Mouse (Mus musculus) left cerebral cortex, postnatal 25 days (tissue): ENCODE results near the gene Slc25a28. TPM values are rescaled to one million over a fixed set of nuclear protein-coding genes. Genes with fewer than 3 reads are reported as not detected.

ENCODE experiments used
- DNase-seq, 2 experiments: peaks; one replicate each; pipeline ENCODE4 v3.0.0; 2022; ENCODE audit warnings: low spot score in 2 of 2, mixed read lengths in 1 of 2
- intact Hi-C: fragments of 180-260 bp; cut with DNase I; formaldehyde crosslinking; loops from one replicate; pipeline ENCODE4 v1.15.1; 2025
- total RNA-seq, 2 experiments: library from RNA; stranded (reverse); gene quantifications; 2 replicates each; pipeline ENCODE4 v1.2.3; 2021

The Slc25a28 gene
- total RNA-seq, 2 experiments from 2014 or later, result 35.8 to 36.6 TPM

DNA sequence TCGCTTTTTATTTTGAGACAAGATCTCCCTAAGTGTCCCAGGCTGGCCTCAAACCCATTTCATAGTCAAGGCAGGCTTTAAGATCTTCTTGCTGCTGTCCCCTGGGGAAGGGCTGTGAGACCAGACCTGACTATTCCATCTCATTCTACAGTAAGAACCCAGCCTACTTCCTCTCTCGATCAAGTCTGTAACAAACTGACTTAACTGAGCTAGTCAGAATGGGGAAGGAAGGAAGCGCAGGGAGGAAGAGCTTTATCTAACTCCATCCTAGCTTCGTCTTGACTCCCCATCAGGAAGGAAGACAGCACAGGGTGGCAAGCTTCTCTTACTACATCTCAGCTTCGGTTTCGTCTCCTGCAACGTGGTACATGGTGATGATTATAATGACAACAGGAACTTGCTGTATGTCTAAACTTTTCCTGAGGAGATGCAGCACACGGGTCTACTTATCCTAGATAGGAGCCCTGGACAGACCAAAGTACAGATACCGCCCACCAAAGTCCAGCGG is 4.8 kb upstream of the Slc25a28 start:
- peak in 1 of 2 experiments; percentile 12 for DNase-seq
- intact Hi-C loops, result no loop called here

DNA sequence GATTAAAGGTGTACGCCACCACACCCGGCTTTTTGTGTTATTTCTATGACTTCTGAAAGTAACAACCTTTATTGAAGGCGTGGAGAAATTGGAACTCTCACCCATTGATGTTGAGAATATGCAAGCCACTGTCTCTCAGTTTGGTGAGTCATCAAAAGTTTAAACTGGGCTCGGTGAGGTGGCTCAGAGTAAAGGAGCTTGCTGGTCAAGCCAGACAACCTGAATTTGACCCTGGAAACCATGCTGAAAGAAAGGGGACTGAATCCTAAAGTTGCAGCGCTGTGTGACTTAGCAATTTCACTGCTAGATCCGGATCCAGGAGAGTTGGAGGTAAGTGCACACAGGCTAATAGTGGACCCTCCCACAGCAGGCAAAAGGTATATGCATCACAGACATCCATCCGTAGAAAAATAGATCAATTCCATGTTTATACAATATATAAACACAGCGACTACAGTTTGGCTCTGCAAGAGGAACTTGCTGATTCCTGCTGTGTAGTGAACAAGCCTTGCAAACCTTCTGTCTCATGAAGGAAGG is 3.9 kb upstream of the Slc25a28 start:
- intact Hi-C loops, result no loop called here

GRCm38 (mm10) chr19:43675525-43676400 is 1.1 kb upstream of the Slc25a28 start:
- intact Hi-C loops, result loop anchor here (1.0 kb wide), 1 partner anchor 14 kb away; the partner anchor contains the start of gene Entpd7
- DNase-seq, result peak; percentile 56 to 63

More for the DNA sequence above, 3.9 kb upstream of the Slc25a28 start:
- DNase-seq, result no peak

DNA sequence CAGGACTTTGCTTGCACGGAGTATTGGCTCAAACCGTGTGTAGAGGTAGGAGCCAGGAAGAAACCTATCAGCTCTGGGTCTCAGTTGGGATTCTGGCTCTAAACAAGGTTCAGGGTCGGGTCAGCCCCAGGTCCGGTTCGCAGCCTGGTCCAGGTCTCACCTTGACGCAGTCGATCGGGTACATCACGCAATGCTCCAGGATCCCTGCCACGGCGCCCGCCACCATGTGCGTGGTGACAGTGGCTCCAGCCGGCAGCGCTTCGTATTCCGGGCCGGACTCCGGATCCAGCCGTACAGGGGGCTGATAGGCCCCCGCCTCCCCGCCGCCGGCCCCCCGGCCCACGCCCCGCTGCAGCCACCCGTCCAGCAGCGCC is 378 bp downstream of the Slc25a28 start:
- intact Hi-C loops, result no loop called here
- no peak for DNase-seq

DNA sequence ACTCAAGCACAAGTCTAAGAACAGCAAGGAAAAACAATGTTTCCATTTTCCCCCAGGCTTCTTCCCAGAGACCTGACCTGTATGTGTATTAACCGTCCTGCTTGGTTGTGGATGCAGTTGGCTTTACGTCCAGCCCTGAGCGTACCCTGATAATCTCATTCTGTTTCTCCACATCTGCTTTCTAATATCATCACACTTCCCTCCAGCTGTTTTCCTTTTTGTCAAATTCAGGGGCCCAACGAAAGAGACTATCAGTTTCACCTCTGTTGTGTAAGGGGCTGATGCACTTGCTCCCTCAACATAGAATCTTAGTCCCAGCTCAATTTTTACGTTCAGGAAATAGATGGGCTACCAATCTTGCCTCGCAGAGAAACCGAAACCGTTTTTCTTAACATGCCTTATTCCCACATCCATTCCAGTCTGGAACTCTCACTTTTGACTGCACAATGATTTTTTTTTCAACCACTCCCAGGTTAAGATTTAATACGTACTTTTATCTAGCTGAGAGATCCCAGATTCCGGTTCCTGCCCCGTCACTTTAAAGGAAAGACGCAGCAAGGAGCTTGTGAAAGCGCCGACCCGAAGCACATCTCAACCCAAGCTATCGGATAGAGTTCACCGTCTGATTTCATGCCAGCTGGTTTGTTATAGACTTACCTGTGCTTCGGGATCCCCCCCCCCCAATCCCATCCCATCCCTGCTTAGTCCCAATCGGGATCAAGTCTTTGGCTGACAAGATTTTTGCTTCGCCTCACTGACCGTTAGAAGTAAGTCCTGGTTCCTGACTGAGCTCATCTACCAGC is 967 bp downstream of the Slc25a28 start:
- DNase-seq, result peak in 1 of 2 experiments; percentile 21
- intact Hi-C loops, result no loop called here

DNA sequence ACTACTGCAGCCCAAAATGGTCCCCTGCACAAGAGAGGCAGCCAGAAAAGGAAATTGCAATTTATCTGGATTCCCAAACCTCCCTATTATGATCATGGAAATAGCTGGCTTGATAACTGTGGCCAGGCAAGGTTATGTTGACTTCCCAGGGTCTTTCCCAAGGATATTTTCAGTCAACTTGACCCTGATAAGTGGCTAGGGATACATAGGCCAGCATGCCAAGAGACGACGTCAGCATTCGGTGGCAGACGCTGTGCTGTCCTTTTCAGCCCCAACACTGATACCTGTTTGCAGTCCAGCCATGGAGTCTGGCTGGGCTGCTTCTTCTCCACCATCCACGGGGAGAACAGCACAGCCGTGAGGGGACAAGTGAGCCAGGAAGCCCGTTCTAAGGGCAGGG is 3.6 kb downstream of the Slc25a28 start:
- intact Hi-C loops, result no loop called here
- DNase-seq, result no peak

DNA sequence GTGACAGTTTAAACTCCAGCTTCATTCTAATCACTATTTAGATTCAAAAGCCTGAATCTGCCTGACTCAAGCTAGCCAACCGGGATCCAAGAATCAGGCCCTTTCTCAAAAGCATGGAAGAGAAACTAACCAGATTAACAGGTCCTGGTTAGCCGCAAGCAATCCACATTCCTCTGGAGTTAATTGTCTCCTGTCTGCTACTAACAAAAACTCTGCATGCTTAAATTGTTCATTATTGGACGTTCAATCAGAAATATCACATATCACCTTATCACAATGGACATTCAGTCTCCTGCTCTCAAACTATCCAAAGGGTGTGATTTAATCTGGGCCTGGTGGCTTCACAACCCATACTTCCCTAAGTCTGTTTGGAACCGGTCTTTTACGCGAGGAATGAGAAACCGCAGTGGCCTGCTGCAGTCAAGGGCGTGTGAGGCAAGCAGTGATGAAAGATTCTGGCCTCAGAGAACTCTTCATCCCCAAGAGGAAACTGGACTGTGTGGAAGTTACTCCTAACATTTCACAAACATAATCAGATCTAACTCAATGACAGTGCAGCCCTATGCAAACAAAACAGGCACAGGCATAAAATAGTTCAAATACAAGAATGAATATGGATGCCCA is 5.4 kb downstream of the Slc25a28 start:
- intact Hi-C loops, result loop anchor here (5.0 kb wide), 1 partner anchor 37 kb away; no protein-coding TSS in a partner anchor

DNA sequence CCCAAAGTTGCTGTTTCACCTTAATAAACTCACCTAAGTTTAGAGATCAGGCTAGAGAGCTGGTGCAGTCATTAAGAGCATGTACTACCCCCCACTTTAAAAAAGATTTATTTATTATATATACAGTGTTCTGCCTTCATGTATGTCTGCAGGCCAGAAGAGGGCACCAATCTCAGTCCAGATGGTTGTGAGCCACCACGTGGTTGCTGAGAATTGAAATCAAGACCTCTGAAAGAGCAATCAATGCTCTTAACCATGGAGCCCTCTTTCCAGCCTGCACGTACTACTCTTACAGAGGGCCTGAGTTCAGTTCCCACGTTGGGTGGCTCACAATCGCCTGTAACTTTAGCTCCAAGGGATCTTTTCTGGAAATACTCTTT is 7.3 kb downstream of the Slc25a28 start:
- DNase-seq, result no peak
- intact Hi-C loops, result loop anchor here (5.0 kb wide), 1 partner anchor 35 kb away; no protein-coding TSS in a partner anchor

More for the DNA sequence above, 5.4 kb downstream of the Slc25a28 start:
- DNase-seq, result no peak

- intact Hi-C loops, result loop anchor here (5.0 kb wide), 1 partner anchor 35 kb away; no protein-coding TSS in a partner anchor
- DNase-seq, result no peak
These were observed 7.8 kb downstream of the Slc25a28 start for GRCm38 (mm10) chr19:43666661-43667429.

DNA sequence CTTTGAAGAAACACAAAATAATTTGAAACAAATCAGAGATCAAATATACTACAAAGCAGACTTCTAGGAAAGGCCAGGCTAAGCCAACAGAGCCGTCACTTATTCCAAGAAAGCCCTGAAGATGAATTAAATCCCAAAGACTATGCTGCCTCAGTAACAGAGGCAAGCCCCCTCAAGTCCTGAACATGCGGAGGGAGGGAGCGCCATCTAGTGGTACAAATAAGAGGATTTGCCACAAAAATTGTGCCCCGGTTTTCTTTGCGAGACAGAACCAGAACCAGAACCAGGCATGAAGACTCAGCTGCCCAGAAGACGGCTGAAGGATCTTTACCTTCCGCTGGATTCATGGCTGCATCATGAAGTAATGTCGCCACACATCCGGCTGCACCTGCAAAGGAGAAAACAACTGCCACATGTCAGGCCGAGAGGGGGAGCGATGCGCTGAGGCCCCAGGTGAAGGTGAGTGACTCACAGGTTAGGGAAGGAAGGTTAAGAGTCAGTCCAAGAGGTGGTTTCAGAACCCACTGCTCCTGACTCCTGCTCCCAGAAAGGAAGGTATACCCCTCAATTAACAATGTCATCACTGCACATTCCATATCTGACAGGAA is 9.1 kb downstream of the Slc25a28 start:
- peak; percentile 44 to 63 for DNase-seq
- intact Hi-C loops, result loop anchor here (5.0 kb wide), 1 partner anchor 33 kb away; no protein-coding TSS in a partner anchor

- no peak for DNase-seq
- intact Hi-C loops, result loop anchor here (5.0 kb wide), 1 partner anchor 131 kb away; no protein-coding TSS in a partner anchor
These were observed 11.2 kb downstream of the Slc25a28 start for GRCm38 (mm10) chr19:43663471-43663870.

DNA sequence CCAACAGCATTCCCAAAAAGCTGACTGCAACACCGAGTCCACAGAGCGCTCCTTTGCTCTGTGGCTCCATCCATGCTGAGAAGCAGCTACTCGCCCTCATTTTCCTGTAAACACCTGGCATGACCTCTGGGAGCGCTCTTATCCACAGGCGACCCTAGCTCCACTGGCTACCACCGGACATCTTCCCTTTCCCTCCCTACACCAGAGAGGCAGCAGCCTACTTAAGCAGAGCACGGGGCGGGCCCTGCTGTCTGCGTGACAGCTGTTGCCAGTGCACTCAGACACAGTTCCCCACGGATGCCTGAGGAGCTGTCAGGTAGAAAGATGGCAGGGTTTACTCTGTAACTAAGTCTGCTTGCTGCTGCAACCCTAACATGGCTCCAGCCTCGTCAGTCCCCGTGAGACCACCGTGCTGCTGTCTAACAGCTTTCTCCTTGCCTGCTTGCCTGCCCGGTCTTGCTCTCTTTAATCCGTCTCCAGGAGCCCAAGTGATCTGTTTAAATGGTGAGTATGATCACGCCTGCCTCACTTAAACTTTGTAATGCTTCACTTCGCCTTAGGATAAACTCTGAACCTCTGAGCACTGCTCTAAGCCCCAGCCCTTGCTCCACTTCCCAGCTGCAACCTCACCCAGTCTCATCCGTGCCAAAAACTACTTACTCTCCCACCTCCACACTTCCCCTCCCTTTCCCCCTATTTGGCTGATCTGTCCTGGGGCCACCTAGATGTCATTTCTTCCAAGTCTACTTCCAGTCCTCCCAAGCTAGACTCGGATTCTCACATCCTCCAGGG is 12.3 kb downstream of the Slc25a28 start:
- no peak for DNase-seq
- intact Hi-C loops, result loop anchor here (5.0 kb wide), 1 partner anchor 130 kb away; no protein-coding TSS in a partner anchor

GRCm38 (mm10) chr19:43660774-43661173 is 13.9 kb downstream of the Slc25a28 start:
- intact Hi-C loops, result loop anchor here (5.0 kb wide), 1 partner anchor 128 kb away; no protein-coding TSS in a partner anchor
- no peak for DNase-seq

- intact Hi-C loops, result loop anchor here (5.0 kb wide), 1 partner anchor 127 kb away; no protein-coding TSS in a partner anchor
- no peak for DNase-seq
These were observed 15.0 kb downstream of the Slc25a28 start for GRCm38 (mm10) chr19:43659632-43660031.

DNA sequence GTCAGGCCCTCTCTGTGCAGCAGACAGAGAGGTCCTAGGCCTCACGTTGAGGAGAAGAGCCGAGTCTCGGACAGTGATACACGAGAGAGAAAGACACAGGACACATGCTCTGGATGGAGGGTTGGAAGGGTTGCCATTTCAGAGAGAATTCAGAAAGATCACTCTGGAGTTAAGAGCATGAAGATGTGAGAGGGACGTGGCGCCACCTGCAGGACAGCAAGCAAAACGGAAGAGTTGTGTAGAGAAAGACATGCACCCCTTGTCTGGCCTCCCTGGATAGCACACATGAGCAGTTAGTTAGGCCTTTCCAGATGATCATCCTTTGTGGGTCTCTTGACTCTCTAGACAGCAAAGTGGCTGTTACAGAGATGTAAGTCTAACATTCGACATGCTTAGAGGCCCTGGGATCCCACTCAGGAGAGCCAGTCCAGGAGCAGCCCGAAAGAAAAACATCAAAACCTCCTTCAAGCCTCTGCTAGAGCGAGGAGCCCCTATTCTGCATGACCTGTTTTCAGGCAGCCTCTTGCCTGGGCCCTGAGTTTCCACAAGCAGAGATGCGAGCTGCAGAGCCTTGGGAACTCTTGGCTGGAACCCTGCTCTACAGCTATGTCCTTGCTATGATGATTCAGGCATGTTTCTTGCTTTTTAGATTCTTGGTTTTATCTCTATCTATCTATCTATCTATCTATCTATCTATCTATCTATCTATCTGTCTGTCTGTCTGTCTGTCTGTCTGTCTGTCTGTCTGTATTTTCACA is 18.8 kb downstream of the Slc25a28 start:
- peak; percentile 29 to 69 for DNase-seq

DNA sequence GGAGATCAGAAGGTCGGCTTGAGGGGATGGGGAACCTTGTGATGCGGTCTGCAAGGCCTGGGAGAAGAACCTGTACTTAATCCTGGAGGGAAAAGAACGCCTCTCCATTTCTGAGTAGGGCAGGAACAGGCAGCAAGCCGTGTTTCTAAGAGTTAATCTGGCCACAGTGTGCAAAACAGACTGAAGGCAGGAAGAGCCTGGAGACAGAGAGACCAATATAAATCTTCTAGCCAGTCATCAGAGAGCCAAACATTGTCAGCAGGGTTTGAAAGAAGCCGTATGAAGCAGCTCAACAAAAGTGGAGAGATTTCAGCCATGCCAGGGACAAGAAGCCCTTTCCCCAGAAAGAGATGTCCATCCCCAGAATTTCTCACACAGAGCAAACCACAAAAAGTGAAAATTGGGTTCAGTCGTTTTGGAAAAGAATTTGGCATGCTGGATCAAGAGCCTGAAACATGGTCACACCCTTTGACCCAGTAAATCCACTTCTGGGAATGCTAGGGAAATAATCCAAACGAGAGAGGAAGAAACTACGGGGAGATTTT is 23.4 kb downstream of the Slc25a28 start:
- intact Hi-C loops, result no loop called here
- no peak for DNase-seq

More for the DNA sequence above, 18.8 kb downstream of the Slc25a28 start:
- intact Hi-C loops, result loop anchor here (2.0 kb wide), 1 partner anchor 25 kb away; no protein-coding TSS in a partner anchor
